Mouse (Mus musculus): ENCODE measurements around the gene Ucp2.

DNA sequence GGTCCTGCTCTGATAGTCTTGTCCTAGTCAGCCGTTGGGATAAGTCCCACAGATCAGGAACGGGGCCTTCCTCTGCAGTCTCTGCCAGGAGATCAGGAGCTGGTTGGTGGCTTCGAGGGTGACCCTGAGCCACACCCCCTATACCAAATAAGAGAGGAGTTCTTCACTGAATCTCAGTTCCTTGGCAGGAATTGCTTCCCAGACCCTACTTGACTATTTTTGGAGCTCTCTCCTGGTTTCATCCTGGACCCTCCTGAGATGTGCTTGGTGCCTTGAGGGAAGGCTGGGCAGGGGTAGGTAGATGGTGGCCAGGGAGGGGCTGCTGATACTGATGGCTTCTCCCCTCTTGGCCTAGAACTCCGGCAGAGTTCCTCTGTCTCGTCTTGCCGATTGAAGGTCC lies 3.2 kb downstream of the Ucp2 start:
- no peak for TF ChIP-seq EP300 (IDR thresholded peaks at IDR 0.05; ENCODE audit: low read depth)
- TF ChIP-seq CTCF (IDR thresholded peaks at IDR 0.05; ENCODE audit: low read depth), result no peak

Measured in heart, postnatal 0 days (tissue).